Mouse (Mus musculus) heart, embryonic 15.5 days (tissue): Measurements from ENCODE around the gene Rps7. TPM values are rescaled to one million over a fixed set of nuclear protein-coding genes. Genes with fewer than 3 reads are reported as not detected.
A peak's percentile ranks its signal among the peaks of the same experiment; 100 is the strongest.

Experiments
- ATAC-seq: fragments of 200-750 bp; cut with Nextera tagmentation; replicated peaks from 2 replicates; pipeline ENCODE4 v1.8.0; 2017; ENCODE audit warnings: low read depth, moderate TSS enrichment; ENCODE audit not compliant: insufficient number of reproducible peaks, insufficient read depth, low FRiP score
- H3K27ac ChIP-seq: fragments of 300-500 bp; sonication (generic); 2 replicates; pipeline ENCODE4 v1.5.1; 2015; ENCODE audit warnings: mild to moderate bottlenecking, inconsistent platforms
- H3K27me3 ChIP-seq: fragments of 300-500 bp; sonication (generic); 2 replicates; pipeline ENCODE4 v1.6.1; 2015; ENCODE audit warnings: inconsistent platforms
- H3K36me3 ChIP-seq: fragments of 300-500 bp; sonication (generic); 2 replicates; pipeline ENCODE4 v1.6.1; 2015; ENCODE audit warnings: mild to moderate bottlenecking, inconsistent platforms
- H3K4me1 ChIP-seq: fragments of 300-500 bp; sonication (generic); replicated peaks from 2 replicates; pipeline ENCODE4 v1.6.1; 2015; ENCODE audit warnings: inconsistent platforms
- H3K4me2 ChIP-seq: fragments of 300-500 bp; sonication (generic); 2 replicates; pipeline ENCODE4 v1.6.1; 2015; ENCODE audit warnings: inconsistent platforms, mild to moderate bottlenecking, moderate library complexity
- H3K4me3 ChIP-seq: fragments of 300-500 bp; sonication (generic); 2 replicates; pipeline ENCODE4 v1.5.1; 2015; ENCODE audit warnings: mild to moderate bottlenecking, inconsistent platforms
- H3K9ac ChIP-seq: fragments of 300-500 bp; sonication (generic); 2 replicates; pipeline ENCODE4 v1.6.1; 2015; ENCODE audit warnings: mild to moderate bottlenecking, inconsistent platforms
- H3K9me3 ChIP-seq: fragments of 300-500 bp; sonication (generic); replicated peaks from 2 replicates; pipeline ENCODE4 v1.6.1; 2016; ENCODE audit warnings: inconsistent platforms
- WGBS: fragments of 180-500 bp; shearing (Covaris S2); methylation state at CpG from one replicate; pipeline ENCODE4 v1.1.7; 2015; ENCODE audit warnings: mixed read lengths; 5-methylcytosine and 5-hydroxymethylcytosine counted together
- polyA plus RNA-seq: library from polyadenylated mRNA; unstranded; fragments of >200 nt; fragmentation: Nextera tagmentation; extraction: Ambion mirVana; gene quantifications from 2 replicates; pipeline ENCODE4 v1.2.1, GENCODE M21; 2015

Gene Rps7
- 344 and 408 TPM in 2 replicates for polyA plus RNA-seq

GRCm38 (mm10) chr12:28635535-28636476 lies at the start of gene Rps7:
TSS of gene Rps7 (minus strand) at chr12:28635953.
- ATAC-seq: peak; percentile 94
- peak within 1 kb of the TSS; percentile 82 for H3K27ac ChIP-seq
- no peaks in the 10 kb centered on the region for H3K9me3 ChIP-seq
- peaks cover 22% of the 10 kb centered on the region for H3K4me1 ChIP-seq
- H3K36me3 ChIP-seq: peaks cover 37% of the 10 kb centered on the region
- H3K4me2 ChIP-seq: peak within 1 kb of the TSS; percentile 63
- peak within 1 kb of the TSS; percentile 97 for H3K9ac ChIP-seq
- peak within 1 kb of the TSS; percentile 80 for H3K4me3 ChIP-seq
- WGBS: 4% methylated on average over 69 of the region's 69 CpGs
- H3K27me3 ChIP-seq: no peaks in the 10 kb centered on the region

DNA sequence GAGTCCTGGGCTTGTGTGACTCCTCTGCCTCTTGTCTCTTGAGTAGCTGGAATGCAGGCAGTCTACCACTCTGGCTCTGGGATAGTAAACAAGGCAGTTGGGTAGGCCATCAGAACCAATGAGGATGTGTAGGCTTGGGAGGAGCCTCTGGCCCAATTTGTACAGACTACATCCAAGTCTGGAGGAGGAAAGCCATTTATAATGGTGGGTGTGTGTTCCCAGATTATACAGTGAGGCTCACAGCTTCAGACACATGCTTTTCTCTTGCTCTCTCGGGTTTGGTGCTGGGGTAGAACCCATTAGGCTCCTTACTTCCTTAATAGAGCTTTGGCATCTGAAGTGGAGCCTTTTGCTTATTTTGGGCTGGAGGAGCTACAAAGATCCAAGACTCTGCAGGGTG lies 48.9 kb upstream of the Rps7 start:
- Histone ChIP-seq H3K36me3 (peaks cover 18% of the 10 kb centered on the region), H3K27ac (no peak overlapping the region), H3K4me3 (no peak overlapping the region), H3K9me3 (no peaks in the 10 kb centered on the region), H3K4me2 (no peak overlapping the region), H3K9ac (no peak overlapping the region), H3K4me1 (no peaks in the 10 kb centered on the region), H3K27me3 (no peaks in the 10 kb centered on the region)
- WGBS: 75% methylated on average over 1 of the region's 1 CpGs
- ATAC-seq: no peak

GRCm38 (mm10) chr12:28675925-28676209 lies 40.1 kb upstream of the Rps7 start:
- Histone ChIP-seq H3K9me3 (no peaks in the 10 kb centered on the region), H3K4me3 (peak overlapping the region; percentile 72), H3K4me2 (peak overlapping the region; percentile 67), H3K9ac (peak overlapping the region; percentile 72), H3K27ac (peak overlapping the region; percentile 90), H3K4me1 (peaks cover 9% of the 10 kb centered on the region), H3K36me3 (peaks cover 7% of the 10 kb centered on the region; the same call in 1 of the 2 replicates), H3K27me3 (no peaks in the 10 kb centered on the region)
- no peak for ATAC-seq
- WGBS: 58% methylated on average over 5 of the region's 5 CpGs

- H3K4me1 ChIP-seq: peaks cover 9% of the 10 kb centered on the region
- peak within 1 kb of the TSS; percentile 67 for H3K4me2 ChIP-seq
- ATAC-seq: peak; percentile 89
- H3K27ac ChIP-seq: peak within 1 kb of the TSS; percentile 90
- peak within 1 kb of the TSS; percentile 72 for H3K4me3 ChIP-seq
- H3K36me3 ChIP-seq: peaks cover 7% of the 10 kb centered on the region; the same call in 1 of the 2 replicates
- H3K9ac ChIP-seq: peak within 1 kb of the TSS; percentile 72
- WGBS: 3% methylated on average over 53 of the region's 53 CpGs
- H3K27me3 ChIP-seq: no peaks in the 10 kb centered on the region
- no peaks in the 10 kb centered on the region for H3K9me3 ChIP-seq
These were observed 39.6 kb upstream of the Rps7 start, which contains the start of gene Adi1 for GRCm38 (mm10) chr12:28675121-28675924. TSS of gene Adi1 (plus strand) at chr12:28675231.

DNA sequence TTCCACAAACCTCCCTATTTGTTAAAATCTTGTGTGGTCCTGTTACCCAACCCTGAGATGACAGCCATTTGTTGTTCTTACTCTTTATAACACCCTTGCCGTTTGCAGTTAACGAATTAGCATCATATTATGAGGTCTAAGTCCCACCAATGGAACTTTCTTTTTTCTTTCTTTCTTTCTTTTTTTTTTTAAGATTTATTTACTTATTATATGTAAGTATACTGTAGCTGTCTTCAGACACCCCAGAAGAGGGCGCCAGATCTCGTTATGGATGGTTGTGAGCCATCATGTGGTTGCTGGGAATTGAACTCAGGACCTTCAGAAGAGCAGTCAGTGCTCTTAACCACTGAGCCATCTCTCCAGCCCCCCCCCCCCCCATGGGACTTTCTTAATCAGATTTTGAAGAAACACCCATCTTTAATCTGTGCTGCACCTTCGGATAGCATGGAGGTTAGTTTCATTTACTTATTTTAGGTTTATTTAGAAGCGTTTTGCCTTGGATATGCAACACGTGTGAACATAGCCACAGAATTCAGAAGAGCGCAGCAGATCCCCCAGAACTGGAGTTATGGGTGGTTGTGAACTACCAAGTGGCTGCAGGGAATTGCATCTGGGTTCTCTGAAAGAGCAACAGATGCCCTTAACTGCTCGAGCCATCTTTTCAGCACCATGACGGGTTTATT lies 38.4 kb upstream of the Rps7 start:
- Histone ChIP-seq H3K4me1 (peaks cover 9% of the 10 kb centered on the region), H3K4me2 (no peak overlapping the region), H3K4me3 (no peak overlapping the region), H3K9ac (no peak overlapping the region), H3K27me3 (no peaks in the 10 kb centered on the region), H3K27ac (no peak overlapping the region), H3K36me3 (peaks cover 7% of the 10 kb centered on the region; the same call in 1 of the 2 replicates), H3K9me3 (no peaks in the 10 kb centered on the region)
- WGBS: 82% methylated on average over 10 of the region's 10 CpGs
- no peak for ATAC-seq

DNA sequence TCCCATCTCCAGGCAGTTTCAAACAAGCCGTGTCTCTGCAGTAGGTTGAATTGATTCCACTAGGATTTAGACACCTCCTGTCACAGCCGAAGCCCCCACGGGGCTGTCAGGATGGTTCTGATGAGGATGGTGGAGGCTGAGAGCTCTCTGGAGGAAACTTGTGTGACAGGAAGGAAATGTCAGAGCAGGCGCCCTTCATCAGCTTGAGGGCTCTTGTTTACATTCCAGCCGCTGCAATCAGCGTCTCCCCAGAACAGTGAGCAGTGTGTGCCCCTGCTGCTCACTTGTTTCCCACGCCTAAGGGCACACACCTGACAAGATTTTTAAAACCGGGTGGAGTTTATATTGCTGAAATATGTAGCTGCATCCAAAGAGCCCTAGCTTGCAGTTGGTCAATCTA lies 31.5 kb upstream of the Rps7 start:
- H3K9me3 ChIP-seq: no peaks in the 10 kb centered on the region
- 17% methylated on average over 8 of the region's 8 CpGs for WGBS
- H3K27ac ChIP-seq: no peak overlapping the region
- ATAC-seq: no peak
- no peak overlapping the region for H3K9ac ChIP-seq
- H3K4me1 ChIP-seq: 0 out of 2 replicates have a peak, but pooled peaks cover 7% of the 10 kb centered on the region
- no peak overlapping the region for H3K4me3 ChIP-seq
- no peak overlapping the region for H3K4me2 ChIP-seq
- H3K36me3 ChIP-seq: no peaks in the 10 kb centered on the region
- H3K27me3 ChIP-seq: no peaks in the 10 kb centered on the region

GRCm38 (mm10) chr12:28666734-28667133 lies 31.0 kb upstream of the Rps7 start:
- no peaks in the 10 kb centered on the region for H3K9me3 ChIP-seq
- ATAC-seq: no peak
- no peaks in the 10 kb centered on the region for H3K36me3 ChIP-seq
- H3K4me1 ChIP-seq: 0 out of 2 replicates have a peak, but pooled peaks cover 7% of the 10 kb centered on the region
- H3K4me3 ChIP-seq: no peak overlapping the region
- H3K27ac ChIP-seq: no peak overlapping the region
- no peak overlapping the region for H3K9ac ChIP-seq
- H3K27me3 ChIP-seq: no peaks in the 10 kb centered on the region
- no peak overlapping the region for H3K4me2 ChIP-seq
- 47% methylated on average over 4 of the region's 4 CpGs for WGBS

DNA sequence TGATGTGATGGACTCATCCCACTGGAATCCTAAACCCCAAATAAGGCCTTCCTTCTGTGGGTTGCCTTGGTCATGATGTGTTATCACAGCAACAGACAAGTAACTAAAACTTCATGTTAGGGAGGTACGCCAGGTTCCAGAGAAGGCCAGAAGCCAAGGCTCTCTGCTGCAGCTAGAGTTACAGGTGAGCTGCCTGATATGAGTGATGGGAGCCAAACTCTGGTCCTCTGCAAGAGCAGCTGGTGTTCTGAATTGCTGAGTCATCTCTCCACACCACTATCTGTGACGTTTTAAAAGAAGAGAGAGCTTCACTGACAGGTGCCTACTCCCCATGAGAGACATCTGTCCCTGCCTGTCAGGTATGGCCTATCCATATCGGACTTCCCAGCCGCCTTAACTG lies 26.9 kb upstream of the Rps7 start:
- 82% methylated on average over 4 of the region's 4 CpGs for WGBS
- Histone ChIP-seq H3K36me3 (peaks cover 29% of the 10 kb centered on the region; the same call in 1 of the 2 replicates), H3K9ac (no peak overlapping the region), H3K4me1 (0 out of 2 replicates have a peak, but pooled peaks cover 7% of the 10 kb centered on the region), H3K9me3 (no peaks in the 10 kb centered on the region), H3K27me3 (no peaks in the 10 kb centered on the region), H3K4me2 (no peak overlapping the region), H3K27ac (no peak overlapping the region), H3K4me3 (no peak overlapping the region)
- no peak for ATAC-seq

GRCm38 (mm10) chr12:28649141-28650110 lies 13.7 kb upstream of the Rps7 start, which contains the start of gene Rnaseh1:
TSS of gene Rnaseh1 (plus strand) at chr12:28649602.
- peak; percentile 85 for ATAC-seq
- peaks cover 7% of the 10 kb centered on the region; the same call in 1 of the 2 replicates for H3K36me3 ChIP-seq
- peak within 1 kb of the TSS; percentile 69 for H3K4me2 ChIP-seq

GRCm38 (mm10) chr12:28638778-28639177 lies 3.0 kb upstream of the Rps7 start:
- Histone ChIP-seq H3K9me3 (no peaks in the 10 kb centered on the region), H3K4me1 (peaks cover 13% of the 10 kb centered on the region)
- WGBS: 61% methylated on average over 2 of the region's 2 CpGs

More at GRCm38 (mm10) chr12:28649141-28650110, 13.7 kb upstream of the Rps7 start, which contains the start of gene Rnaseh1:
- Histone ChIP-seq H3K9me3 (no peaks in the 10 kb centered on the region), H3K4me3 (peak within 1 kb of the TSS; percentile 90), H3K27ac (peak within 1 kb of the TSS; percentile 50), H3K9ac (peak within 1 kb of the TSS; percentile 76), H3K4me1 (peaks cover 12% of the 10 kb centered on the region), H3K27me3 (no peaks in the 10 kb centered on the region)
- 1% methylated on average over 52 of the region's 52 CpGs for WGBS

More at GRCm38 (mm10) chr12:28638778-28639177, 3.0 kb upstream of the Rps7 start:
- no peak overlapping the region for H3K9ac ChIP-seq
- H3K27ac ChIP-seq: no peak overlapping the region
- no peak overlapping the region for H3K4me3 ChIP-seq
- H3K4me2 ChIP-seq: no peak overlapping the region
- H3K27me3 ChIP-seq: peaks cover 7% of the 10 kb centered on the region; the same call in 1 of the 2 replicates
- H3K36me3 ChIP-seq: peaks cover 8% of the 10 kb centered on the region
- no peak for ATAC-seq
